Mouse (Mus musculus): Measurements from ENCODE around the gene Iqsec1.

Gene Iqsec1

GRCm38 (mm10) chr6:90786589-90786988, 201.9 kb downstream of the Iqsec1 start:
- no peak for DNase-seq (ENCODE audit: low spot score)

GRCm38 (mm10) chr6:90783945-90784344, 204.5 kb downstream of the Iqsec1 start:
- no peak for DNase-seq (ENCODE audit: low spot score)

GRCm38 (mm10) chr6:90783176-90783575, 205.3 kb downstream of the Iqsec1 start:
- DNase-seq (ENCODE audit: low spot score), result no peak

GRCm38 (mm10) chr6:90781921-90782770, 206.3 kb downstream of the Iqsec1 start:
- DNase-seq (ENCODE audit: low spot score), result no peak

GRCm38 (mm10) chr6:90780532-90780931, 208.0 kb downstream of the Iqsec1 start:
- no peak for DNase-seq (ENCODE audit: low spot score)

GRCm38 (mm10) chr6:90778841-90779240, 209.6 kb downstream of the Iqsec1 start:
- no peak for DNase-seq (ENCODE audit: low spot score)

- DNase-seq (ENCODE audit: low spot score), result no peak
Measured at GRCm38 (mm10) chr6:90777302-90777701, 211.2 kb downstream of the Iqsec1 start.

- no peak for DNase-seq (ENCODE audit: low spot score)
Measured at GRCm38 (mm10) chr6:90775606-90776005, 212.9 kb downstream of the Iqsec1 start.

GRCm38 (mm10) chr6:90773811-90774233, 214.7 kb downstream of the Iqsec1 start:
- DNase-seq (ENCODE audit: low spot score), result no peak

- DNase-seq (ENCODE audit: low spot score), result no peak
Measured at GRCm38 (mm10) chr6:90772120-90772519, 216.4 kb downstream of the Iqsec1 start.

GRCm38 (mm10) chr6:90768526-90768925, 220.0 kb downstream of the Iqsec1 start:
- DNase-seq (ENCODE audit: low spot score), result no peak

- DNase-seq (ENCODE audit: low spot score), result no peak
Measured at GRCm38 (mm10) chr6:90767874-90768273, 220.6 kb downstream of the Iqsec1 start.

GRCm38 (mm10) chr6:90764753-90765152, 223.7 kb downstream of the Iqsec1 start:
- DNase-seq (ENCODE audit: low spot score), result no peak

- peak; percentile 84 for DNase-seq (ENCODE audit: low spot score)
Measured at GRCm38 (mm10) chr6:90763959-90764591, 224.4 kb downstream of the Iqsec1 start.

- DNase-seq (ENCODE audit: low spot score), result no peak
Measured at GRCm38 (mm10) chr6:90763295-90763694, 225.2 kb downstream of the Iqsec1 start.

GRCm38 (mm10) chr6:90762120-90762736, 226.3 kb downstream of the Iqsec1 start:
- DNase-seq (ENCODE audit: low spot score), result no peak

- no peak for DNase-seq (ENCODE audit: low spot score)
Measured at GRCm38 (mm10) chr6:90761301-90762056, 227.0 kb downstream of the Iqsec1 start.

GRCm38 (mm10) chr6:90760886-90761285, 227.6 kb downstream of the Iqsec1 start:
- DNase-seq (ENCODE audit: low spot score), result no peak

GRCm38 (mm10) chr6:90759754-90760153, 228.7 kb downstream of the Iqsec1 start:
- no peak for DNase-seq (ENCODE audit: low spot score)

GRCm38 (mm10) chr6:90758155-90758554, 230.3 kb downstream of the Iqsec1 start:
- no peak for DNase-seq (ENCODE audit: low spot score)

- DNase-seq (ENCODE audit: low spot score), result no peak
Measured at GRCm38 (mm10) chr6:90757427-90757883, 231.0 kb downstream of the Iqsec1 start.

GRCm38 (mm10) chr6:90756561-90756960, 231.9 kb downstream of the Iqsec1 start:
- DNase-seq (ENCODE audit: low spot score), result no peak
